Mouse (Mus musculus): ENCODE measurements around the gene Suv39h2.

The Suv39h2 gene

DNA sequence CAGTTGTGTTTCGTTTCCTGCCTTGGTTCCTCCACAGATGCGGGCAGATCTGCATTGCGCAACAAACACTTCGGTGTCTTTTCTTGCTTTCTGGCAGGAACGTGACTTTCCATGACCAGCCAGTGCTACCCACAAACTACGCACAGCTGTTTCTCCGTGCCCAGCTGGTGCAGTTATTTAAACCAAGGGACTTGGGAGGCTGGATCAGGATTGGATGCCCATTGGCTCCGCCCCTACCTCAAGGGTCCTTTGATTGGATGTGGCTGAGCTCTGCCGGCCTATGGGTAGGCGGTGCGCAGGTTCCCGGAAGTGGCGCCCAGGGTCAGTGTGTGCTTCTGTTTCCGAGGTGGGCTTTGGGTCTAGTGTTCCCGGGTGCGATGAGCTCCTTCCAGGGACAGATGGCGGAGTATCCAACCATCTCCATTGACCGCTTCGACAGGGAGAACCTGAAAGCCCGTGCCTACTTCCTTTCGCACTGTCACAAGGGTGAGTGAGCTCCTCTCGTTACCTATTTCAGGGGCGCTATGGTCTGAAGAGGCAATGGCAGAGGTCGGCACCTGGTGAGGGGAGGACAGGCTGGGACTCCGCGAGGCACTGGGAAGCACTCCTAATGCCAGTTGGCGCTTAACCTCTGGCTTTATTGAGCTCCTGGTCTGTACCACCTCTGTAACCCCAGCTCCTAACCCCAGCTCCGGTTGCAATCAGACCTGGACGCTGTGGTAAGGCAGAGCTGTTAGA, 50.8 kb downstream of the Suv39h2 start, which contains the start of gene Dclre1c:
Gene Dclre1c, plus strand, starts transcription at position 291 of the 738 bp plus-strand sequence.
- DNase-seq (ENCODE audit: low spot score in 2 of 2) = peak; percentile 81 to 88

DNA sequence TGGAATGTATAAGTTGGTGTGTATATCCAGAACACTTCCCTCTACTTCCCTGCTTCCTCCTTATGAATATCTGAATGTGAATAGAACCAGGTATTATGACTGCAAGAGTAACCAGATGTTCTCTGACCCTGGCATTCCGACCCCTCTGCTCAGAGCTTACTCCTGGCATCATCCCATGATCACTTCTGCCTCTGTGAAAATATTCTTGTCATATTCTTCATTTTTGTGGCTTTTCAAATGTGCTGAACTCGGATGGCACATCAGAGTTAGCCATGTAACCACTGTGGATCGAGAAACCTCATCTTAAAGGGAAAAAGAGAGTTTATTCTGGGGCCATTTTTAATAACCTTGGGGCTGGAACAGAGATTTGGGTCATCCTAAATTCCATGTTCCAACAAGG, 52.3 kb downstream of the Suv39h2 start, which contains the start of gene Meig1:
Gene Meig1, minus strand, starts transcription at position 101 of the 400 bp plus-strand sequence.
- no peak for DNase-seq (ENCODE audit: low spot score in 2 of 2)

DNA sequence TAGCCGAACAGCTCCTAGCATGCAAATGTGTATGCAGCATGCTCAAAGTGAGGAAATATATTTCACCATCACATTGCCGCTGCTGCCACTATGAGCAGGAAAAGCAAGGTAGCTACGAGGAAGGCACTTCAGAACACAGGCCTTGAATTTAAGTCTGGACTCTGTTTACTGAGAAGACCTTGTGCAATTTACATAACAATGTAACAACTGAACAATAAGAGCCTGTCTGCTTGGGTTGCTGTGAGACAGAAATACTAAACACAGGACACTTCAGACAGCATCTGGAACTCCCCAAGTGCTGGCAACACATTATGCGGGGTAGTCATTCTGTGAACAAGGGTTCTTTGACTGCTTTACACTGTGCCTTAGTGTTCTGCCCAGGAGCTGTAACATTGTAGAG, 54.7 kb downstream of the Suv39h2 start:
- no peak for DNase-seq (ENCODE audit: low spot score in 2 of 2)

DNA sequence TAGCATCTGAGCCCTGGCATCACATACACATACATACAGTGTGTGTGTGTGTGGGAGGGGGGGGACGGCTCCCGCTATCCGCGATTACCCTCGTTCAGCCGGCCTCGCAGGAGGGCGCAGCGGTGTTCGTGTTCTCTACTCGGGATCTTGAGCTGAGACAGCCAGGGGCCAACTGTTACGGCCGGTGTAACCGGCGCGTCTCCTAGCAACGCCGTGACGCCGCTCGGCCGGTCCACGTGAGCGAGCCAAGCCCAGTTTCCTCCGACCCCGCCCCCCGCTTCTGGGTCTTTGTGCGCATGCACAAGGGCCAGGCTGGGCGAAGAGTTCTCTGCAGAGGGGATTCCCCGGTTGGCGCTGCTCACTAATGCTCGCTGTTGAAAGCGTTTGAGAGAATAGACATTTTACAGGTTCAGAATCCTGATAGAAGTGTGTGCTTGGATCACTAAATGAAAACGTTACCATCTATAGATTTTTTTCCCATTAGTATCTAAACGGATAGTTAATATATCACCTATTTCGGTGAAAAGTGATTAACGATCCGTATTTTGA, 55.9 kb downstream of the Suv39h2 start:
- DNase-seq (ENCODE audit: low spot score in 2 of 2) = peak; percentile 96 to 97

DNA sequence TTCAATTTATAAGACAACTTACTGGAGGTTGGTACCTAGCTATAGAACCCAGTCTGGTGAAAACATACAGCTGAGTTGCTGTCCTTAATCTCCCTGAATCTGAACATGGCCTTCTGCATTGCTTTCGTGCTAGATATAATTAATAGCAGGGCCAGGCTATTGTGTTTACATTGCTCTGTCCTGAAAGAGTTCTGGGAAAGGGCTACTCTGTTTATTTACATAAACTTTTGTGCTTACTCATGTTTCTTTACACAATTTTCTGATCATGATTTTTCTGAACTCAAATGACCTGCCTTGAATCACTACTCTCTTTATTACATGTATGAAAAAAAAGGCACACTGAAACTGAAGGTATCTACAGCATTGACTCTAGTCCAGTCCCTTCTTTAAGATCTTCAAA, 59.2 kb downstream of the Suv39h2 start:
- no peak for DNase-seq (ENCODE audit: low spot score in 2 of 2)

DNA sequence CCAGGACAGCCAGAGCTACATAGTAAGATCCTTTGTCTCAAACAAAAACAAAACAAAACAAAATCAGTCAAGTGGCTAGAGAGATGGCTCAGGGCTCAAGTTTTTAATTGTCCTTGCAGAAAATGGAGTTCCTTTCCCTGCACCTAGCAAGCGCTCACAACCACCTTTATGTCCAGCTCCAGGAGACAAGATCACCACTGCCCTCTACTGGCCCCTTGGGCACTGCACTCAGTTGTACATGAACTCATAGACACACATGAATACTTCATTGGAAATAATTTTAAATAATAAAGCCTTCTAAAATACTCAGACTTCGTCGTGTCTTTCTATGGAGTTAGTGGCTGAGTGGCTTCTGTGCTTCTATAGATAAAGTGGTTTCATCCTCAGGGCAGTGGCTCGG, 60.6 kb downstream of the Suv39h2 start:
- DNase-seq (ENCODE audit: low spot score in 2 of 2) = peak; percentile 35

DNA sequence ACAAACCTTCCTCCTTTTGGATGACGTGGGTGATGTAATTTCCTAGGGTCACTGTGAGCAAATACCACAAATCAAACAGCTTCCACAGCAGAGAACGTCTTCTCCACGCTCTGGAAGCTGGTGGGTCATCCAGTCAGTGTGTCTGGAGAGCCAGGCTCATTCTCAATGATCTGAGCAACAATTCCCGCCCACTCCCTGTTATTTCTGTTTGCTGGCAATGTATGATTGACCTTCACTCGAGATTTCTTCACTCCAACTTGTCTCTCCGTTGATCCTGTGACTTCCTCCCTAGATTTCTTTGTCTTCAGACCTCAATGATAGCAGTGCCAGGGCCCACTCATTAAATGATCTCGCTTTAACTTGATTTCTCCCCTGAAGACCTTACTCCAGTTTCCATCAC, 67.1 kb downstream of the Suv39h2 start:
- no peak for DNase-seq (ENCODE audit: low spot score in 2 of 2)

DNA sequence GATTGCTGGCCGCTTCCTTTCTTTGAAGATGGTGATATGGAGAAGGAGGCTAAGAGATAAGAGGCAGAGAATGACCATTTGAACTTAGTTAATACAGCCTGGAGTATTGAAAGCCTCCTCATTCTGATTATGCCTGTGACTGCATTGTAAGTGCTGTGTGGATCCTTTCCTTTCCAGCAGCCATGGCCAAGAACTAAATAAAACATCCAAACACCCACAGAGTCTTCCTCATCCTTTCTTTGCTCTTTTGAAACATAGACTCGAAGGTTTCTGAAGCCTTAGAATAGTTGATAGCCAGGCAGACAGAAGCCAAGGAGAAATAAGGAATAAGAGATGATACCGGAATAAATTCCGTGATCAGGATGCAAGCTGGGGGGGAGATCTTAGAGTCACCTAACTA, 68.8 kb downstream of the Suv39h2 start:
- DNase-seq (ENCODE audit: low spot score in 2 of 2) = no peak
